19 mouse cellular contexts compared by ENCODE assay signal in the genomic region with DNA sequence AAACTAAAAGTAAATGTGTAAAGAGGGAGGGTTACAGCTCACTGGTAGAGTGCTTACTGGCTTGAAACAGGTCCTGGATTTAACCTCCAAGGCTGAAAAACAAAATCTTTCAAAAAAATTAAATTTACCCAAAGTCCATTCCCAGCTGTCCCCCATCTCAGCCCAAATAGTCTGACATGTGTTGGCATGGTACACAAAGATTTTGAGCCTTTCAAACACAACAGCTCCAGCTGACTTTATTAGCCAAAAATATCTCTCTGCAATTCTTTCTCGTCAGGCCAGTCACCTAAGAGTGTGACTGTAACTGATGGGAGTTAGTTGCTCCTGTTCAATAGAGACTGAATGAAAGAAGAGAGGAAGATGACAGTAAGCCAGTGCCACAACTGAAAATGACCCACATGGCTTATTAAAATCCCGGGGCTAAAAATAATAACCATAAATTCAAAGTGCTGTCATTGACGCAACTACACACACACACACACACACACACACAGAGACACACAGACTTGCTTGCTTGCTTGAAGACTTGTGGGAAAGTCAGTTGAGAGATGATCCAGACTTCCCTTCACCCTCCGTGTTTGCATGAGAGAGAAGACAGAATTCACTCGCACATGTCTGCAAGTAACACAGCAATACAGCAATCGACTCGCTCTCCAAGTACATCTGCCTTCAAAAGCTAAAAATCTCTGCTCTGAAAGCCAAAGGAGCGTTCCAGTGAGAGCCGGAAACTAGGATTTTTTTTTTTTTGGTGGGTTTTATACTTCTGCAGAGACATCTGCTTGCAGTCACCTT.
A peak's percentile ranks its signal among the peaks of the same experiment; 100 is the strongest.
DNase-seq lines count a peak whose midpoint lies in the region; ATAC-seq and TF ChIP-seq lines count a peak whose summit lies in the region.
"Had no signal": no experiment of that assay in that cellular context is flagged by ENCODE, and none has a peak within 500 bp of the region (broad histone marks: within the 10 kb centered on the region; RNA-seq: fewer than 3 reads in every experiment).

No protein-coding gene starts in this region.

- no peak overlapping the region for H3K4me2 ChIP-seq in forebrain, postnatal 0 days (ENCODE audit: low read depth)
- H3K4me2 ChIP-seq in forebrain, embryonic 16.5 days (ENCODE audit: low read length): no peak overlapping the region
- H3K4me2 ChIP-seq in intestine, embryonic 14.5 days (ENCODE audit: low read length): peak overlapping the region; percentile 24; the same call in 1 of the 2 replicates
- no peak overlapping the region for H3K4me2 ChIP-seq in intestine, postnatal 0 days (replicated peaks; ENCODE audit: low read depth)
- H3K4me2 ChIP-seq in lung, postnatal 0 days (replicated peaks; ENCODE audit: low read depth, low read length): 0 out of 2 replicates have a peak overlapping the region, but pooled peaks have one; percentile 0
- peak overlapping the region; percentile 5; the same call in 1 of the 2 replicates for H3K4me2 ChIP-seq in stomach, postnatal 0 days (replicated peaks; ENCODE audit: low read depth)
- H3K4me2 ChIP-seq: forebrain, embryonic 13.5 days; limb, embryonic 13.5 days; liver, embryonic 15.5 days; neural tube, embryonic 15.5 days had no signal

- no peaks in the 10 kb centered on the region for H3K36me3 ChIP-seq in forebrain, postnatal 0 days (ENCODE audit: insufficient read depth)
- no peaks in the 10 kb centered on the region for H3K36me3 ChIP-seq in forebrain, embryonic 16.5 days (ENCODE audit: control insufficient read depth, insufficient read depth)
- H3K36me3 ChIP-seq in intestine, embryonic 14.5 days (ENCODE audit: control insufficient read depth, insufficient read depth, low read length): no peaks in the 10 kb centered on the region
- H3K36me3 ChIP-seq in intestine, postnatal 0 days (ENCODE audit: control insufficient read depth, insufficient read depth): no peaks in the 10 kb centered on the region
- no peaks in the 10 kb centered on the region for H3K36me3 ChIP-seq in lung, postnatal 0 days (ENCODE audit: insufficient read depth, low read length)
- no peaks in the 10 kb centered on the region for H3K36me3 ChIP-seq in stomach, postnatal 0 days (ENCODE audit: control insufficient read depth, insufficient read depth, low read length)
- no peaks in the 10 kb centered on the region for H3K36me3 ChIP-seq in forebrain, embryonic 10.5 days (replicated peaks)
- H3K36me3 ChIP-seq: G1E; limb, embryonic 13.5 days; liver, embryonic 15.5 days; neural tube, embryonic 15.5 days had no signal

- no peak for TF ChIP-seq EP300 in lung, postnatal 0 days (IDR thresholded peaks at IDR 0.05)
- no peak for TF ChIP-seq EP300 in stomach, postnatal 0 days (optimal IDR thresholded peaks at IDR 0.05)

- no peaks in the 10 kb centered on the region for H3K9me3 ChIP-seq in forebrain, postnatal 0 days (ENCODE audit: low read length)
- H3K9me3 ChIP-seq in forebrain, embryonic 16.5 days (ENCODE audit: control insufficient read depth, low read length): no peaks in the 10 kb centered on the region
- no peaks in the 10 kb centered on the region for H3K9me3 ChIP-seq in intestine, embryonic 14.5 days (ENCODE audit: control insufficient read depth, low read length)
- H3K9me3 ChIP-seq in intestine, postnatal 0 days (ENCODE audit: control insufficient read depth): no peaks in the 10 kb centered on the region
- H3K9me3 ChIP-seq in lung, postnatal 0 days (ENCODE audit: low read length): no peaks in the 10 kb centered on the region
- H3K9me3 ChIP-seq in stomach, postnatal 0 days (ENCODE audit: control insufficient read depth, low read length): no peaks in the 10 kb centered on the region
- no peaks in the 10 kb centered on the region for H3K9me3 ChIP-seq in forebrain, embryonic 10.5 days
- H3K9me3 ChIP-seq: forebrain, embryonic 13.5 days; limb, embryonic 13.5 days; liver, embryonic 15.5 days; neural tube, embryonic 15.5 days had no signal

- H3K27me3 ChIP-seq in forebrain, postnatal 0 days (ENCODE audit: insufficient read depth, low read length): no peaks in the 10 kb centered on the region
- H3K27me3 ChIP-seq in forebrain, embryonic 16.5 days (replicated peaks; ENCODE audit: control insufficient read depth, insufficient read depth, low read length): no peaks in the 10 kb centered on the region
- no peaks in the 10 kb centered on the region for H3K27me3 ChIP-seq in intestine, embryonic 14.5 days (replicated peaks; ENCODE audit: control insufficient read depth, insufficient read depth, low read length)
- H3K27me3 ChIP-seq in intestine, postnatal 0 days (replicated peaks; ENCODE audit: control insufficient read depth, insufficient read depth, low read length): no peaks in the 10 kb centered on the region
- H3K27me3 ChIP-seq in lung, postnatal 0 days (replicated peaks; ENCODE audit: insufficient read depth, low read length): no peaks in the 10 kb centered on the region
- H3K27me3 ChIP-seq in stomach, postnatal 0 days (ENCODE audit: control insufficient read depth, insufficient read depth, low read length): no peaks in the 10 kb centered on the region
- no peaks in the 10 kb centered on the region for H3K27me3 ChIP-seq in forebrain, embryonic 10.5 days (ENCODE audit: poor library complexity, severe bottlenecking)
- H3K27me3 ChIP-seq: forebrain, embryonic 13.5 days; limb, embryonic 13.5 days; liver, embryonic 15.5 days; neural tube, embryonic 15.5 days had no signal

- no peak overlapping the region for H3K4me3 ChIP-seq in forebrain, postnatal 0 days (ENCODE audit: low read depth, low read length)
- H3K4me3 ChIP-seq in forebrain, embryonic 16.5 days (replicated peaks; ENCODE audit: low read length): no peak overlapping the region
- H3K4me3 ChIP-seq in intestine, embryonic 14.5 days (ENCODE audit: low read depth, low read length): no peak overlapping the region
- H3K4me3 ChIP-seq in intestine, postnatal 0 days (ENCODE audit: low read depth, low read length): no peak overlapping the region
- no peak overlapping the region for H3K4me3 ChIP-seq in lung, postnatal 0 days (ENCODE audit: low read depth, low read length)
- H3K4me3 ChIP-seq in stomach, postnatal 0 days (ENCODE audit: low read depth, low read length): no peak overlapping the region
- no peak overlapping the region for H3K4me3 ChIP-seq in forebrain, embryonic 10.5 days
- H3K4me3 ChIP-seq: forebrain, embryonic 13.5 days; limb, embryonic 13.5 days; liver, embryonic 15.5 days; neural tube, embryonic 15.5 days had no signal

- DNase-seq in forebrain, postnatal 0 days: peak; percentile 22
- DNase-seq in intestine, embryonic 14.5 days (ENCODE audit: low spot score): no peak
- DNase-seq in lung, postnatal 0 days (ENCODE audit: low spot score): peak; percentile 26
- DNase-seq in lung, postnatal 14 days: no peak
- DNase-seq in stomach, postnatal 0 days (ENCODE audit: low spot score): no peak
- no peak for DNase-seq in forebrain, embryonic 10.5 days (ENCODE audit: extremely low spot score, low spot score)
- DNase-seq: adrenal gland, postnatal 14 days; cerebellum, adult 11-12 months; cerebellum, postnatal 36 days; kidney, adult 9 months; right cerebral cortex, postnatal 14 days had no signal

- 65% methylated on average over 9 of the region's 9 CpGs for WGBS in forebrain, postnatal 0 days
- 76% methylated on average over 9 of the region's 9 CpGs for WGBS in forebrain, embryonic 16.5 days
- 30% methylated on average over 9 of the region's 9 CpGs for WGBS in intestine, embryonic 14.5 days
- 54% methylated on average over 9 of the region's 9 CpGs for WGBS in intestine, postnatal 0 days
- 52% methylated on average over 9 of the region's 9 CpGs for WGBS in lung, postnatal 0 days
- WGBS in stomach, postnatal 0 days: 40% methylated on average over 9 of the region's 9 CpGs
- WGBS in forebrain, embryonic 10.5 days: 92% methylated on average over 9 of the region's 9 CpGs

- H3K9ac ChIP-seq in forebrain, postnatal 0 days: no peak overlapping the region
- H3K9ac ChIP-seq in forebrain, embryonic 16.5 days (replicated peaks; ENCODE audit: low read depth, low read length): no peak overlapping the region
- H3K9ac ChIP-seq in intestine, embryonic 14.5 days (ENCODE audit: low read length): no peak overlapping the region
- no peak overlapping the region for H3K9ac ChIP-seq in intestine, postnatal 0 days (ENCODE audit: low read depth, low read length)
- no peak overlapping the region for H3K9ac ChIP-seq in lung, postnatal 0 days (replicated peaks; ENCODE audit: low read depth)
- H3K9ac ChIP-seq in stomach, postnatal 0 days (ENCODE audit: low read length): no peak overlapping the region
- H3K9ac ChIP-seq: forebrain, embryonic 13.5 days; limb, embryonic 13.5 days; liver, embryonic 15.5 days; neural tube, embryonic 15.5 days had no signal

- no peak for TF ChIP-seq CTCF in forebrain, postnatal 0 days (IDR thresholded peaks at IDR 0.05; ENCODE audit: low read depth)
- TF ChIP-seq CTCF in intestine, postnatal 0 days (IDR thresholded peaks at IDR 0.05; ENCODE audit: low read depth): no peak
- no peak for TF ChIP-seq CTCF in lung, postnatal 0 days (IDR thresholded peaks at IDR 0.05)
- no peak for TF ChIP-seq CTCF in stomach, postnatal 0 days (IDR thresholded peaks at IDR 0.05; ENCODE audit: low read depth)

- no peak overlapping the region for H3K27ac ChIP-seq in forebrain, postnatal 0 days (ENCODE audit: low read depth, low read length)
- no peak overlapping the region for H3K27ac ChIP-seq in forebrain, embryonic 16.5 days (ENCODE audit: low read length)
- H3K27ac ChIP-seq in intestine, embryonic 14.5 days (ENCODE audit: low read depth): peak overlapping the region; percentile 74
- no peak overlapping the region for H3K27ac ChIP-seq in intestine, postnatal 0 days (ENCODE audit: low read depth, low read length)
- no peak overlapping the region for H3K27ac ChIP-seq in lung, postnatal 0 days (ENCODE audit: low read length)
- H3K27ac ChIP-seq in stomach, postnatal 0 days (replicated peaks): no peak overlapping the region
- H3K27ac ChIP-seq in forebrain, embryonic 10.5 days: no peak overlapping the region
- H3K27ac ChIP-seq: forebrain, embryonic 13.5 days; limb, embryonic 13.5 days; liver, embryonic 15.5 days; neural tube, embryonic 15.5 days had no signal

- no peaks in the 10 kb centered on the region for H3K4me1 ChIP-seq in forebrain, postnatal 0 days (ENCODE audit: insufficient read depth)
- H3K4me1 ChIP-seq in forebrain, embryonic 16.5 days (replicated peaks; ENCODE audit: control insufficient read depth, insufficient read depth, low read length): no peaks in the 10 kb centered on the region
- peaks cover 16% of the 10 kb centered on the region; the same call in 1 of the 2 replicates for H3K4me1 ChIP-seq in intestine, embryonic 14.5 days (replicated peaks; ENCODE audit: control insufficient read depth, insufficient read depth, low read length)
- H3K4me1 ChIP-seq in intestine, postnatal 0 days (replicated peaks; ENCODE audit: control insufficient read depth, insufficient read depth, low read length): no peaks in the 10 kb centered on the region
- H3K4me1 ChIP-seq in lung, postnatal 0 days (ENCODE audit: insufficient read depth, low read depth, low read length): no peaks in the 10 kb centered on the region
- no peaks in the 10 kb centered on the region for H3K4me1 ChIP-seq in stomach, postnatal 0 days (replicated peaks; ENCODE audit: control insufficient read depth, insufficient read depth)
- no peaks in the 10 kb centered on the region for H3K4me1 ChIP-seq in forebrain, embryonic 10.5 days
- H3K4me1 ChIP-seq: forebrain, embryonic 13.5 days; liver, embryonic 15.5 days; neural tube, embryonic 15.5 days had no signal

- ATAC-seq in forebrain, postnatal 0 days: peak; percentile 67
- no peak for ATAC-seq in forebrain, embryonic 16.5 days
- 0 out of 2 replicates have a peak, but pooled peaks have one; percentile 71 for ATAC-seq in intestine, embryonic 14.5 days (replicated peaks; ENCODE audit: low FRiP score, low TSS enrichment, low read depth)
- no peak for ATAC-seq in intestine, postnatal 0 days
- peak; percentile 26; the same call in 1 of the 2 replicates for ATAC-seq in lung, postnatal 0 days
- no peak for ATAC-seq in stomach, postnatal 0 days (ENCODE audit: low FRiP score, low TSS enrichment)
- ATAC-seq: forebrain, embryonic 13.5 days; midbrain, embryonic 16.5 days had no signal

Comparison
In these comparisons a context has a peak if more than half of its experiments do, and no peak if none do; other contexts are left out.
1. ATAC-seq: peak in forebrain, postnatal 0 days (single experiment), intestine, embryonic 14.5 days (single experiment) and lung, postnatal 0 days (single experiment); none in forebrain, embryonic 16.5 days (single experiment), intestine, postnatal 0 days (single experiment) and stomach, postnatal 0 days (single experiment).
2. DNase-seq: peak in forebrain, postnatal 0 days (single experiment) and lung, postnatal 0 days (single experiment); none in intestine, embryonic 14.5 days (single experiment), lung, postnatal 14 days (single experiment), stomach, postnatal 0 days (single experiment) and forebrain, embryonic 10.5 days (single experiment).
3. H3K4me2 ChIP-seq: peak in intestine, embryonic 14.5 days (single experiment), lung, postnatal 0 days (single experiment) and stomach, postnatal 0 days (single experiment); none in forebrain, postnatal 0 days (single experiment), forebrain, embryonic 16.5 days (single experiment) and intestine, postnatal 0 days (single experiment).